Mouse (Mus musculus) lung, postnatal 4 days (tissue): Measurements from ENCODE around the gene Olfr799.

ENCODE experiments used
- DNase-seq, 2 experiments: peaks; one replicate each; pipeline ENCODE4 v3.0.0; 2021

Gene Olfr799

DNA sequence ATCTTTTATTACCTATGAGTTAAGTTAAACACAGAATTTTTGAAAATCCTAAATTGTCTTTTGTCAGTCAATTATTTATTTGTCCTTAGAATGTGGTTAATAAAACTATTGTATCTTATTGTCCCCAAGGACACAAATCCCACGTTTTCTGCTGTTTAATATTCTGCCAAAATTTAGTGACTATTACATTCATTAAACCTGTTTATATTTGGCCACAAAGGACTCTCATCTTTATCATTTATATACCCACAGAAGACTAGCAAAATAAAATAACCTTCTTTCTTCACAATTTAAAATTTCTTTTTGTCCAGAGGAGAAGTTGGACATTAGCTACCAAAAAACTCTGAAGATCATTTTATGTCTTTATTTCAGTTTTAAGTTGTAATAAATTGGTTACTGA, at the start of gene Olfr799:
Olfr799 (plus strand) TSS at position 301 of the 400 bp plus-strand sequence.
- no peak for DNase-seq

DNA sequence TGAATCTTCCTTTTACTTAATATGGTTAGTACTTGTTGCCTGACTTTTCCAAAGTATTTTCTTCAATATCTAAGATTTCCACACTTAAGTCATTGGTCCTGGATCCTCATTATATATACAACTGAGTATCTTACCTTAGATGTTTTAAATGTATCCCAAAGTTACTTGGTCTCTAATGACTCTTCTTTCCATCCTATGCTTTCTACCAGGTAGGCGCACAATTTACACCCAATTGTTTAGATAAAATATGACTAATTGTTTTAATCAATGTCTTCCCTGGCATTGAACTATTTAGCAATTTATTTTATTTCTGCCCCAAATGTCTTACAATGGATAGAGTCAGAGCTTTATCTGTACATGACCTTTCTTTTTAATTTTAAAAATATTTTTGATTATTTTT, 24.8 kb upstream of the Olfr799 start, which contains the start of gene Olfr796:
Olfr796 (minus strand) TSS at position 101 of the 400 bp plus-strand sequence.
- DNase-seq, result no peak

- DNase-seq, result no peak
These were observed 15.6 kb upstream of the Olfr799 start for GRCm38 (mm10) chr10:129621724-129622123.

DNA sequence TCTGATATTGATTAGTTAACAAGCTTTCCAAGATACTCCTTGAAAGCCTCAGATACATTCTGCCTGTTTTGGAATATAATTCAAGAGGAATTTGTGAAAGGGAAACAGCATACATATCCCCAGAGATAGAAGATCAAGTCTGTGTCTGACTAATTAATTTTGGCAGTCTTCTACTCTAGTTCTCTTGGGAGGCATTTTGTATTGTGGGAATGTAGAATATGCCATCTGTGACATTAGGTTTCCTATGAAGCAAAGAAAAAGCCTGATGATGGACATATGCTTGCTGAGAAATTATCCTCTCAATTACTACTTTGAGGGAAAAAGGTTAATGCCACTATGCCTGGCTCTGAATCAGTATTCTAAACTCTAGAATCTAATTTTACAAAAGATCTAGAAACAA, 14.0 kb upstream of the Olfr799 start:
- no peak for DNase-seq

DNA sequence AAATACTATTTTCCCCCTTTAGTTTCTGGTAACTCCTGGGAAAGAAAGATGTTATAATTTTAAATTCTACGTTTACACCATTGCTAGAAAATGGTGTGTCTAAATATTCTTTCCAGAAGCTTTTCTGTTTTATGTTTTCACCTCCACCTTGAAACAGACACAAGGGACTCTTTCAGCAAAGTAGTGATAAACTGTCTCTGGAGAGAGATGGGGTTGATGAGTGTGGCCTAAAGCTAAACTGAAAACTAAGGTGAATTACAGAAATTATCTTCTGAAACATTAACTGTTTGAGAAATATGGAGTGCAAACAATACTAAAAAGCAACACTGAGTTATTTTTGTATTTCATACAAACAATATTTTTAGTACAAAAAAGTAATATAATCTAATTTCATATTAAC, 9.4 kb upstream of the Olfr799 start, which contains the start of gene Olfr798:
Olfr798 (minus strand) TSS at position 101 of the 400 bp plus-strand sequence.
- DNase-seq, result no peak

- DNase-seq, result no peak
These were observed 14.5 kb downstream of the Olfr799 start for GRCm38 (mm10) chr10:129651763-129652162.

DNA sequence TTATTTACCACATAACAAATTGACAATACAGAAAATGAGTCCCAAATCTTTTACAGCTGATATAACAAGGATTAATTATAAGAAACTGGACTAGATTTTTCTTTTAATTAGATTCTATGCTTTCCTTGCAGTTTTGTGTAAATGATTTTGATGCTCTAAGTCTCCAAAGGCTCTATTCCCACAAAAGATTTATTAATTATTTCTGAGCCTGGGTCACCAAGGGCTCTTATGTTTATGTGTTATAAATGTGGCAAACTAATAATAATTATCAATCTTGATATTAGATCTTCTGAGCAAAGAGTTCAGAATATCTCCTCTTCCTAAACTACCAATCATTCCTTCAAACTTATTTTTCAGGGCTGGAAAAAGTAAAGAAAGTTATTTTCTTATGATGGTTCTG, 20.1 kb downstream of the Olfr799 start, which contains the start of gene Olfr800:
Olfr800 (plus strand) TSS at position 301 of the 400 bp plus-strand sequence.
- DNase-seq, result no peak

- no peak for DNase-seq
These were observed 36.5 kb downstream of the Olfr799 start, which contains the start of gene Olfr801 for GRCm38 (mm10) chr10:129673765-129674164. Gene Olfr801 (minus strand): TSS chr10:129673865.

DNA sequence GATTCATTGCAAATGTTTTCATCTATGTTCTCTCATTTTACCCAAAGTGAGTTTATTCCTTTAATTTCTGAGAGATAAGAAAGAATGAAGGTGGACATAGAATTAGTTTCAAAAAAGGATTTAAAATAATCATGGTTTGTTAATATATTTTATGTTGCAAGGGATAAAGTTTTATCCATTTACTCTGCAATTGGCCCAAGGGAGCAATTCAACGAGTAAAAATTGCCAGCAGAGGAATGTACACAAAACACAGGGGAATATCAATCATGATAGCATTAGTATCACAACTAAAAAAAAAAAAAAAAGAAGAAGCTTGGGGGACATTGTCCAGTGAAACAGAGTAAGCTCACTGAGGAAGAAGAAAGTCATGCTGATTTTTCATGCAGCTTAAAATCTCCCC, 50.8 kb downstream of the Olfr799 start, which contains the start of gene Olfr802:
Olfr802 (minus strand) TSS at position 101 of the 400 bp plus-strand sequence.
- DNase-seq, result no peak

GRCm38 (mm10) chr10:129694186-129694585, 56.9 kb downstream of the Olfr799 start, which contains the start of gene Olfr803:
Gene Olfr803 (minus strand): TSS chr10:129694286.
- no peak for DNase-seq
